Mouse (Mus musculus): ENCODE measurements around the gene Atg14.
"Not testable (repeated sequence)": the region's sequence is repeated elsewhere in the genome, so short reads cannot be mapped to it uniquely, and the experiment has no call there.

Gene Atg14

GRCm38 (mm10) chr14:47542283-47542682, 28.2 kb downstream of the Atg14 start:
- DNase-seq (ENCODE audit: low read depth) = no peak

- DNase-seq (ENCODE audit: low read depth) = no peak
These were observed 29.0 kb downstream of the Atg14 start for GRCm38 (mm10) chr14:47541325-47541948.

- no peak for DNase-seq (ENCODE audit: low read depth)
These were observed 35.4 kb downstream of the Atg14 start for GRCm38 (mm10) chr14:47535096-47535495.

GRCm38 (mm10) chr14:47534176-47534525, 36.3 kb downstream of the Atg14 start:
- DNase-seq (ENCODE audit: low read depth) = no peak

GRCm38 (mm10) chr14:47533365-47534175, 36.9 kb downstream of the Atg14 start:
- peak; percentile 88 for DNase-seq (ENCODE audit: low read depth)

- no peak for DNase-seq (ENCODE audit: low read depth)
These were observed 38.0 kb downstream of the Atg14 start for GRCm38 (mm10) chr14:47532496-47532895.

GRCm38 (mm10) chr14:47529592-47529991, 40.9 kb downstream of the Atg14 start:
- not testable (repeated sequence) for DNase-seq (ENCODE audit: low read depth)

GRCm38 (mm10) chr14:47529019-47529418, 41.4 kb downstream of the Atg14 start:
- DNase-seq (ENCODE audit: low read depth) = peak; percentile 67

GRCm38 (mm10) chr14:47528293-47528692, 42.2 kb downstream of the Atg14 start:
- no peak for DNase-seq (ENCODE audit: low read depth)

GRCm38 (mm10) chr14:47527833-47528232, 42.6 kb downstream of the Atg14 start:
- no peak for DNase-seq (ENCODE audit: low read depth)

GRCm38 (mm10) chr14:47525861-47526260, 44.6 kb downstream of the Atg14 start:
- no peak for DNase-seq (ENCODE audit: low read depth)

- DNase-seq (ENCODE audit: low read depth) = no peak
These were observed 45.1 kb downstream of the Atg14 start for GRCm38 (mm10) chr14:47525374-47525773.

- peak; percentile 68 for DNase-seq (ENCODE audit: low read depth)
These were observed 48.1 kb downstream of the Atg14 start for GRCm38 (mm10) chr14:47522301-47522700.

GRCm38 (mm10) chr14:47521609-47522008, 48.8 kb downstream of the Atg14 start:
- DNase-seq (ENCODE audit: low read depth) = no peak

- no peak for DNase-seq (ENCODE audit: low read depth)
These were observed 49.5 kb downstream of the Atg14 start for GRCm38 (mm10) chr14:47520751-47521449.

- no peak for DNase-seq (ENCODE audit: low read depth)
These were observed 51.8 kb downstream of the Atg14 start for GRCm38 (mm10) chr14:47518619-47519018.

- no peak for DNase-seq (ENCODE audit: low read depth)
These were observed 53.7 kb downstream of the Atg14 start for GRCm38 (mm10) chr14:47516755-47517154.

- DNase-seq (ENCODE audit: low read depth) = peak; percentile 74
These were observed 54.8 kb downstream of the Atg14 start for GRCm38 (mm10) chr14:47515636-47516035.

GRCm38 (mm10) chr14:47514816-47515453, 55.5 kb downstream of the Atg14 start:
- no peak for DNase-seq (ENCODE audit: low read depth)

GRCm38 (mm10) chr14:47513606-47514005, 56.8 kb downstream of the Atg14 start:
- DNase-seq (ENCODE audit: low read depth) = no peak

GRCm38 (mm10) chr14:47510244-47510643, 60.2 kb downstream of the Atg14 start:
- DNase-seq (ENCODE audit: low read depth) = no peak

GRCm38 (mm10) chr14:47508035-47508434, 62.4 kb downstream of the Atg14 start:
- no peak for DNase-seq (ENCODE audit: low read depth)

Measured in c-Kit-positive CD71-positive TER-119-negative erythroid progenitor cells, embryonic 14.5 days (primary cell).